Mouse (Mus musculus): ENCODE measurements at regions not wholly inside any gene's neighbourhood (a gene's known extent, or its start where the extent isn't known, plus 50 kb on each side); places are given as distances from the start of the nearest gene placed in this dataset.

GRCm38 (mm10) chr4:97432094-97432493, 249.1 kb upstream of the Gm10192 start:
- Histone ChIP-seq H3K36me3 (ENCODE audit: control insufficient read depth, insufficient read depth, low read length) (no peaks in the 10 kb centered on the region), H3K4me1 (ENCODE audit: control insufficient read depth, insufficient read depth, low read length) (no peaks in the 10 kb centered on the region), H3K27me3 (replicated peaks; ENCODE audit: control insufficient read depth, insufficient read depth, low read length) (no peaks in the 10 kb centered on the region), H3K4me3 (ENCODE audit: insufficient read depth, low read depth, low read length) (no peak overlapping the region), H3K27ac (ENCODE audit: insufficient read depth, low read depth, low read length) (no peak overlapping the region)
- TF ChIP-seq CTCF (conservative IDR thresholded peaks at IDR 0.05; ENCODE audit: insufficient read depth, insufficient read length, low read depth, low read length), result no peak
- TF ChIP-seq POLR2A (IDR thresholded peaks at IDR 0.05; ENCODE audit: low read depth, low read length), result no peak
- 74% methylated on average over 1 of the region's 1 CpGs for WGBS
- DNase-seq, result no peak

- no peak overlapping the region for H3K4me3 ChIP-seq (ENCODE audit: insufficient read depth, low read depth, low read length)
- no peak for TF ChIP-seq CTCF (conservative IDR thresholded peaks at IDR 0.05; ENCODE audit: insufficient read depth, insufficient read length, low read depth, low read length)
- TF ChIP-seq POLR2A (IDR thresholded peaks at IDR 0.05; ENCODE audit: low read depth, low read length), result no peak
- WGBS, result 77% methylated on average over 2 of the region's 2 CpGs
- no peak for DNase-seq
- H3K36me3 ChIP-seq (ENCODE audit: control insufficient read depth, insufficient read depth, low read length), result no peaks in the 10 kb centered on the region
- H3K27me3 ChIP-seq (replicated peaks; ENCODE audit: control insufficient read depth, insufficient read depth, low read length), result no peaks in the 10 kb centered on the region
- H3K27ac ChIP-seq (ENCODE audit: insufficient read depth, low read depth, low read length), result no peak overlapping the region
- no peaks in the 10 kb centered on the region for H3K4me1 ChIP-seq (ENCODE audit: control insufficient read depth, insufficient read depth, low read length)
Observed at GRCm38 (mm10) chr4:97431239-97431638, 248.3 kb upstream of the Gm10192 start.

- 95% methylated on average over 1 of the region's 1 CpGs for WGBS
- no peak for DNase-seq
- no peak for TF ChIP-seq POLR2A (IDR thresholded peaks at IDR 0.05; ENCODE audit: low read depth, low read length)
- TF ChIP-seq CTCF (conservative IDR thresholded peaks at IDR 0.05; ENCODE audit: insufficient read depth, insufficient read length, low read depth, low read length), result no peak
- Histone ChIP-seq H3K36me3 (ENCODE audit: control insufficient read depth, insufficient read depth, low read length) (no peaks in the 10 kb centered on the region), H3K4me1 (ENCODE audit: control insufficient read depth, insufficient read depth, low read length) (no peaks in the 10 kb centered on the region), H3K27me3 (replicated peaks; ENCODE audit: control insufficient read depth, insufficient read depth, low read length) (no peaks in the 10 kb centered on the region), H3K4me3 (ENCODE audit: insufficient read depth, low read depth, low read length) (no peak overlapping the region), H3K27ac (ENCODE audit: insufficient read depth, low read depth, low read length) (no peak overlapping the region)
Observed at GRCm38 (mm10) chr4:97419845-97420244, 236.9 kb upstream of the Gm10192 start.

- no peaks in the 10 kb centered on the region for H3K27me3 ChIP-seq (replicated peaks; ENCODE audit: control insufficient read depth, insufficient read depth, low read length)
- TF ChIP-seq POLR2A (IDR thresholded peaks at IDR 0.05; ENCODE audit: low read depth, low read length) (no peak), CTCF (conservative IDR thresholded peaks at IDR 0.05; ENCODE audit: insufficient read depth, insufficient read length, low read depth, low read length) (no peak)
- H3K27ac ChIP-seq (ENCODE audit: insufficient read depth, low read depth, low read length), result no peak overlapping the region
- peak; percentile 79 for DNase-seq
- no peaks in the 10 kb centered on the region for H3K4me1 ChIP-seq (ENCODE audit: control insufficient read depth, insufficient read depth, low read length)
- no peaks in the 10 kb centered on the region for H3K36me3 ChIP-seq (ENCODE audit: control insufficient read depth, insufficient read depth, low read length)
- H3K4me3 ChIP-seq (ENCODE audit: insufficient read depth, low read depth, low read length), result no peak overlapping the region
- WGBS, result 30% methylated on average over 5 of the region's 5 CpGs
Observed at GRCm38 (mm10) chr4:97418616-97419015, 235.7 kb upstream of the Gm10192 start.

- Histone ChIP-seq H3K36me3 (ENCODE audit: control insufficient read depth, insufficient read depth, low read length) (no peaks in the 10 kb centered on the region), H3K4me3 (ENCODE audit: insufficient read depth, low read depth, low read length) (no peak overlapping the region), H3K27ac (ENCODE audit: insufficient read depth, low read depth, low read length) (no peak overlapping the region), H3K27me3 (replicated peaks; ENCODE audit: control insufficient read depth, insufficient read depth, low read length) (no peaks in the 10 kb centered on the region), H3K4me1 (ENCODE audit: control insufficient read depth, insufficient read depth, low read length) (no peaks in the 10 kb centered on the region)
- no peak for DNase-seq
- TF ChIP-seq CTCF (conservative IDR thresholded peaks at IDR 0.05; ENCODE audit: insufficient read depth, insufficient read length, low read depth, low read length) (no peak), POLR2A (IDR thresholded peaks at IDR 0.05; ENCODE audit: low read depth, low read length) (no peak)
Observed at GRCm38 (mm10) chr4:97417943-97418342, 235.0 kb upstream of the Gm10192 start.

- WGBS, result 84% methylated on average over 7 of the region's 7 CpGs
- Histone ChIP-seq H3K4me1 (ENCODE audit: control insufficient read depth, insufficient read depth, low read length) (no peaks in the 10 kb centered on the region), H3K27ac (ENCODE audit: insufficient read depth, low read depth, low read length) (no peak overlapping the region), H3K4me3 (ENCODE audit: insufficient read depth, low read depth, low read length) (no peak overlapping the region), H3K36me3 (ENCODE audit: control insufficient read depth, insufficient read depth, low read length) (no peaks in the 10 kb centered on the region), H3K27me3 (replicated peaks; ENCODE audit: control insufficient read depth, insufficient read depth, low read length) (no peaks in the 10 kb centered on the region)
- DNase-seq, result no peak
- TF ChIP-seq CTCF (conservative IDR thresholded peaks at IDR 0.05; ENCODE audit: insufficient read depth, insufficient read length, low read depth, low read length) (no peak), POLR2A (IDR thresholded peaks at IDR 0.05; ENCODE audit: low read depth, low read length) (no peak)
Observed at GRCm38 (mm10) chr4:97408633-97409296, 225.8 kb upstream of the Gm10192 start.

GRCm38 (mm10) chr4:97394697-97395280, 211.8 kb upstream of the Gm10192 start:
- H3K36me3 ChIP-seq (ENCODE audit: control insufficient read depth, insufficient read depth, low read length), result no peaks in the 10 kb centered on the region
- no peak overlapping the region for H3K4me3 ChIP-seq (ENCODE audit: insufficient read depth, low read depth, low read length)
- H3K27ac ChIP-seq (ENCODE audit: insufficient read depth, low read depth, low read length), result no peak overlapping the region
- no peak for TF ChIP-seq CTCF (conservative IDR thresholded peaks at IDR 0.05; ENCODE audit: insufficient read depth, insufficient read length, low read depth, low read length)
- 70% methylated on average over 3 of the region's 3 CpGs for WGBS
- no peak for DNase-seq
- H3K27me3 ChIP-seq (replicated peaks; ENCODE audit: control insufficient read depth, insufficient read depth, low read length), result no peaks in the 10 kb centered on the region
- H3K4me1 ChIP-seq (ENCODE audit: control insufficient read depth, insufficient read depth, low read length), result no peaks in the 10 kb centered on the region

All from kidney, adult 2 months (tissue).